ENCODE assay signal across 10 mouse cellular contexts in genomic region chr3:130058488-130058887, GRCm38 (mm10). TPM values are rescaled to one million over a fixed set of nuclear protein-coding genes. Genes with fewer than 3 reads are reported as not detected.
DNase-seq lines count a peak whose midpoint lies in the region; ATAC-seq and TF ChIP-seq lines count a peak whose summit lies in the region.
"Had no signal": no experiment of that assay in that cellular context is flagged by ENCODE, and none has a peak within 500 bp of the region (broad histone marks: within the 10 kb centered on the region; RNA-seq: fewer than 3 reads in every experiment).

No protein-coding gene starts in this region.

- H3K9me3 ChIP-seq in heart, embryonic 14.5 days (ENCODE audit: control insufficient read depth, low read length): no peaks in the 10 kb centered on the region
- no peaks in the 10 kb centered on the region for H3K9me3 ChIP-seq in embryonic facial prominence, embryonic 12.5 days
- no peaks in the 10 kb centered on the region for H3K9me3 ChIP-seq in lung, postnatal 0 days (ENCODE audit: low read length)
- H3K9me3 ChIP-seq: embryonic facial prominence, embryonic 15.5 days; G1E had no signal

- H3K4me2 ChIP-seq in heart, embryonic 14.5 days (ENCODE audit: low read length): peak overlapping the region; percentile 93
- peak overlapping the region; percentile 61; the same call in 1 of the 2 replicates for H3K4me2 ChIP-seq in embryonic facial prominence, embryonic 12.5 days (replicated peaks)
- H3K4me2 ChIP-seq in lung, postnatal 0 days (replicated peaks; ENCODE audit: low read depth, low read length): no peak overlapping the region

- 52% methylated on average over 2 of the region's 2 CpGs for WGBS in heart, embryonic 14.5 days
- 75% methylated on average over 2 of the region's 2 CpGs for WGBS in embryonic facial prominence, embryonic 12.5 days
- whole genome bisulfite sequencing in lung, postnatal 0 days: 46% methylated on average over 2 of the region's 2 CpGs

- ATAC-seq in heart, embryonic 14.5 days (ENCODE audit: insufficient number of reproducible peaks, insufficient read depth, low FRiP score, low read depth): no peak
- no peak for ATAC-seq in embryonic facial prominence, embryonic 12.5 days (ENCODE audit: insufficient number of reproducible peaks, insufficient read depth, low FRiP score, low TSS enrichment)
- no peak for ATAC-seq in lung, postnatal 0 days

- no peak for TF ChIP-seq EP300 in lung, postnatal 0 days (IDR thresholded peaks at IDR 0.05)

- no peaks in the 10 kb centered on the region for H3K27me3 ChIP-seq in heart, embryonic 14.5 days (ENCODE audit: control insufficient read depth, insufficient read depth, low read length)
- no peaks in the 10 kb centered on the region for H3K27me3 ChIP-seq in embryonic facial prominence, embryonic 12.5 days
- no peaks in the 10 kb centered on the region for H3K27me3 ChIP-seq in lung, postnatal 0 days (replicated peaks; ENCODE audit: insufficient read depth, low read length)
- H3K27me3 ChIP-seq: embryonic facial prominence, embryonic 15.5 days had no signal

- H3K36me3 ChIP-seq in heart, embryonic 14.5 days (ENCODE audit: control insufficient read depth, insufficient read depth, low read length): no peaks in the 10 kb centered on the region
- 0 out of 2 replicates have a peak, but pooled peaks cover 3% of the 10 kb centered on the region for H3K36me3 ChIP-seq in embryonic facial prominence, embryonic 12.5 days
- no peaks in the 10 kb centered on the region for H3K36me3 ChIP-seq in lung, postnatal 0 days (ENCODE audit: insufficient read depth, low read length)
- H3K36me3 ChIP-seq: embryonic facial prominence, embryonic 15.5 days had no signal

- peak overlapping the region in 1 of 2 experiments; percentile 80; a peak in 1 of 4 replicates for H3K4me3 ChIP-seq in heart, embryonic 14.5 days (ENCODE audit: control insufficient read depth in 1 of 2, insufficient read depth in 1 of 2, low read depth in 1 of 2, low read length in 2 of 2)
- H3K4me3 ChIP-seq in embryonic facial prominence, embryonic 12.5 days: no peak overlapping the region
- no peak overlapping the region for H3K4me3 ChIP-seq in lung, postnatal 0 days (ENCODE audit: low read depth, low read length)

- H3K27ac ChIP-seq in heart, embryonic 14.5 days (replicated peaks in 1 of 2; ENCODE audit: control insufficient read depth in 1 of 2, insufficient read depth in 1 of 2, low read depth in 2 of 2, low read length in 2 of 2): peak overlapping the region; percentile 25 to 97; a peak in 3 of 4 replicates
- H3K27ac ChIP-seq in embryonic facial prominence, embryonic 12.5 days: no peak overlapping the region
- H3K27ac ChIP-seq in lung, postnatal 0 days (ENCODE audit: low read length): 0 out of 2 replicates have a peak overlapping the region, but pooled peaks have one; percentile 7
- H3K27ac ChIP-seq: embryonic facial prominence, embryonic 15.5 days had no signal

- no peak for DNase-seq in heart, postnatal 4 days
- peak; percentile 10 for DNase-seq in MN1 (ENCODE audit: low spot score)
- peak; percentile 57 for DNase-seq in lung, postnatal 0 days (ENCODE audit: low spot score)
- DNase-seq in left cerebral cortex, adult 11 months (ENCODE audit: low spot score): no peak
- DNase-seq in right cerebral cortex, postnatal 10 days (ENCODE audit: low spot score in 2 of 2): no peak
- no peak for DNase-seq in B cell, adult 2 months

- peak overlapping the region; percentile 32; the same call in 1 of the 2 replicates for H3K9ac ChIP-seq in heart, embryonic 14.5 days (ENCODE audit: low read length)
- H3K9ac ChIP-seq in embryonic facial prominence, embryonic 12.5 days: no peak overlapping the region
- no peak overlapping the region for H3K9ac ChIP-seq in lung, postnatal 0 days (replicated peaks; ENCODE audit: low read depth)
- H3K9ac ChIP-seq: embryonic facial prominence, embryonic 15.5 days had no signal

- TF ChIP-seq CTCF in lung, postnatal 0 days (IDR thresholded peaks at IDR 0.05): no peak

- peaks cover 24 to 57% of the 10 kb centered on the region in 2 experiments for H3K4me1 ChIP-seq in heart, embryonic 14.5 days (ENCODE audit: control insufficient read depth in 2 of 2, insufficient read depth in 2 of 2, low read length in 2 of 2)
- peaks cover 30% of the 10 kb centered on the region for H3K4me1 ChIP-seq in embryonic facial prominence, embryonic 12.5 days
- H3K4me1 ChIP-seq in lung, postnatal 0 days (ENCODE audit: insufficient read depth, low read depth, low read length): peaks cover 25% of the 10 kb centered on the region

RNA-seq across cellular contexts. Expression of gene Sec24b, which starts 2.9 kb away (rescaled TPM):
- 25.2 and 26.5 TPM in 2 replicates for polyA plus RNA-seq in heart, embryonic 14.5 days (2014; fragmentation: Nextera tagmentation; extraction: Ambion mirVana)
- 10 to 100 TPM; 41.4 to 42.0 TPM for total RNA-seq in heart, postnatal 4 days (2021)
- polyA plus RNA-seq in embryonic facial prominence, embryonic 12.5 days (2016; fragmentation: Nextera tagmentation; extraction: Ambion mirVana): 34.3 and 35.6 TPM in 2 replicates
- polyA plus RNA-seq in lung, postnatal 0 days (2015; fragmentation: Nextera tagmentation; extraction: Ambion mirVana): 21.5 and 21.8 TPM in 2 replicates

Comparison
In these comparisons a context has a peak if more than half of its experiments do, and no peak if none do; other contexts are left out.
1. DNase-seq: peak in MN1 (single experiment) and lung, postnatal 0 days (single experiment); none in heart, postnatal 4 days (single experiment), left cerebral cortex, adult 11 months (single experiment), right cerebral cortex, postnatal 10 days (0 of 2) and B cell, adult 2 months (0 of 2).